Mouse (Mus musculus): ENCODE measurements around the gene Ppfibp1.
A peak's percentile ranks its signal among the peaks of the same experiment; 100 is the strongest.

Gene Ppfibp1

GRCm38 (mm10) chr6:146961832-146962481, 73.7 kb downstream of the Ppfibp1 start:
- no peak for DNase-seq

DNA sequence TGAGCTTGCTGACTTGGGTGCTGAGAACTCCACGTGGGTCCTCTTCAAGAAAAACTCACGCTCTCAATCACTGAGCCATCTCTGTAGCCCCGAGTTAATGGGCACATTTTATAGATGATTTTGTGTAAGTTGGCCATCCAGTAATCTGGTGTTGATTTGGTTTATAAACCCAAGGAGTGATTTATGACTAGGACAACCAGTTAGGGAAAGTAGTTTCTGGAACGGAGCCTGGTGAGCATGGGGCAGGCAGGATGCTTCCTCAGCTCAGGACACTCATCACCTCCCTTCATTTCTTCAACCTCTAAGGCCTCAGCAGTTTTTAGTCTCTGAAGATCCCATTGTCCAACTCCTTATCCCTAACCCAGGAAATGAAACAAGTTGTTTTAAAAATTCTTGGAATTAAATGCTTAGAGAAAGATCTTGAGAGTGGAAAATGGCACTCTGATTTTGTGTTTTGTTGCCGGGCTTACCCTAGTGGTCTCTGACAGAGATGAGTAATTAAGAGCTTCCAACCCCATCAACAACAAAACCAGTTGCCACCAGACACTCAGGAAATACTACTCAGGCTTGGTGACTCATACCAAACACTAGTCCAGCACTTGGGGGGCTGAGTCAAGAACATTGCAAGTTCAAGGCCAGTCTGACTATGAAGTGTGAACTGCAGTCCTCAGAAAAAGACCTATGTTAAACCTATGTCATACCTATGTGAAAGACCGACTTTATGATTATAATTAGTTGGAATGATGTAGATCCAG, 75.3 kb downstream of the Ppfibp1 start:
- DNase-seq = no peak

- no peak for DNase-seq
Observed at GRCm38 (mm10) chr6:146965139-146965772, 77.0 kb downstream of the Ppfibp1 start.

DNA sequence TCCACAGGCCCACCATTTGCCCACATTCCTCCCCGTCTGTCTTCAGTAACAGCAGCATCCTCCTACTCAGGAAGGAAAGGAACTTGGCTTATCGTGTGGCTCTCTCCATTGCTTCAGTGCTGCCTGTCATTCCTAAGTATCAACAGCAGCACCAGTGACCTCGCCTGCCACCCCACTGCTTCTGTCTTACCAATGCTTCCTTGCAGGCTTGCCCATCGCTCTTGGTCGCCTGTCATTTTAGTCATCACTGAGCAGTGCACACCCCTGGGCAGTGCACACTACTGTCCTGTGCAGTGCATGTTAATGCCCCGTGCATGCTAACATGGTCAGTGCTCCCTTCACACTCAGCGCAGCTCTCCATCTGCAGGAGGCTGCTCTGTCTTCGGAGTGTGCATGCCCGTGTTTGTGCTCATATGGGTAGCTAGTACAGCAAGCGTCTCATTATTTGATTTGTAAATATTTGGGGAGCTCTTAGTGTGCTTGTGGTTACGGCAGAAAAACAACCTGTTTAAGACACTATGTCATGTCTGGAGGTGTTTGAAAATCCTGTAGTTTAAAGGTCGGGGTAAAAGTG, 78.2 kb downstream of the Ppfibp1 start:
- no peak for DNase-seq

- DNase-seq = no peak
Observed at GRCm38 (mm10) chr6:146967836-146968235, 79.5 kb downstream of the Ppfibp1 start.

- no peak for DNase-seq
Observed at GRCm38 (mm10) chr6:146970811-146971210, 82.5 kb downstream of the Ppfibp1 start.

- DNase-seq = no peak
Observed at GRCm38 (mm10) chr6:146971366-146971765, 83.1 kb downstream of the Ppfibp1 start.

DNA sequence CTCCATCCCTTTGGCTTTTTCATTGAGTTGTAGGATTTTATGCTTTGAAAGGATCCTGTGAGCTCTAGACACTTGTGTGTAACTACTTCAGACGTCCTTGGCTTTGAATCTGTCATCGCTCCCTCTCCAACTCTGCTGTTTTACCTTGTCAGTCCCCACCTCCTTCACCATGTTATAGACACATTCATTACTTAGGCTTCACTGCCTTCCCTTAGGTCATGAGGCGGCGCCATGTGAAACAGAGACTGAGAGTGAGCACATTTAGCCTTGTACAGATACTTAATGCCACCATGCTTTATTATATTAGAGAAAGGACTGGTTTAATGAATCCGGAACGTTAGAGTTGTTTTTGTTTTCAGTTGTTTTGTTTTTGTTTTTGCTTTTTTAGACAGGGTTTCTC, 83.7 kb downstream of the Ppfibp1 start:
- no peak for DNase-seq

DNA sequence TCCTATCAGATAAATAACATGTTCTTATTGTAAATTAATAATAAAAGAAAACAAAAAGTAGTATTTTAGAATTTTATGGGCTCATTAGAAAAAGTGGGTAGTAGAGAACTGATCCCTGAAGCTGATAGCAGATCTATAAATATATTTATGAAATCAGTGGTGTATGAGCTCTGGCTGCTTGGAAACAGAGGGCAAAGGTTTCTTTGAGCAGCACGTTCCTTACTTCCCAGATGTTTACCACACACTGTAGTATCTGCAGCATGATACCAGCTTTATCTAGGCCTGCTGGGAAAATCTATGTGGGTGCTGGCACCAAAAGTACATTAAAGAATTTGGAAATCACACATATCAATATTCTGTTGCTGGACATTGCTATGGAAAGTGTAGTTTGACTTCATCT, 84.5 kb downstream of the Ppfibp1 start:
- DNase-seq = no peak

DNA sequence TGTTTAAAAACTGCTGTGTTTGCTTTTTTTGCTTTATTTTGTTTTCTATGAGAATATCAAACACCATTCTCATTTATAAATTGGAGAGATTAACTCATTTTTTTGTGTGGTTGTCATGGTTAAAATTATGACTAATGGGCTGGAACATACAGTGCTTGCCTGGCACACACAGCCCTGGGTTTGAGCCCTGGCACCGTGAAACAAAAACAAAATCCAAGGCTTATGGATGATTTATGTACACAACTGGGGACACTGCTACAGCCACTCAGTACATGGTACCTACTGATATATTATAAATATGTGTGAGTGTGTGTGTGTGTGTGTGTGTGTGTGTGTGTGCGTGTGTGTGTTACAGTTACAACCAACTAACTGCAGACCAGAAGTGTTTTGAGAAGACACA, 85.1 kb downstream of the Ppfibp1 start:
- no peak for DNase-seq

GRCm38 (mm10) chr6:146973830-146974229, 85.5 kb downstream of the Ppfibp1 start:
- DNase-seq = no peak

DNA sequence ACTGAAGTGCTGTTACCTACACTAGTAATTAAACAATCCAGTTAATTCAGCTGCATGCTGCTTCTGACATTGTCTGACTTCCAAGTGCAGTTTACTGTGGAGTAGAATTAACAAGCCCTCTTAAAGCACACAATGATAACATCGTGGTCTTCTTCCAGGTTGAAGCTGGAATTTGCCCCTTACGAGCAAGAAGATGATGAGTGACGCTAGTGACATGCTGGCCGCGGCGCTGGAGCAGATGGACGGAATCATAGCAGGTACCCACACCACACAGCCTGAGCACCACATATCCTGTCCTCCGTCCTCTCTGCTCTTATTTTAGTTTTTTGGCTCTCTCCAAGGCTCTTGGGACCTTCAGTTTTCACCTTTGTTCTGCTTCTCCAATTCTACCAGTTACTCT, 88.2 kb downstream of the Ppfibp1 start:
- DNase-seq = no peak

- DNase-seq = no peak
Observed at GRCm38 (mm10) chr6:146978691-146979114, 90.4 kb downstream of the Ppfibp1 start.

- DNase-seq = no peak
Observed at GRCm38 (mm10) chr6:146979115-146979744, 90.9 kb downstream of the Ppfibp1 start.

DNA sequence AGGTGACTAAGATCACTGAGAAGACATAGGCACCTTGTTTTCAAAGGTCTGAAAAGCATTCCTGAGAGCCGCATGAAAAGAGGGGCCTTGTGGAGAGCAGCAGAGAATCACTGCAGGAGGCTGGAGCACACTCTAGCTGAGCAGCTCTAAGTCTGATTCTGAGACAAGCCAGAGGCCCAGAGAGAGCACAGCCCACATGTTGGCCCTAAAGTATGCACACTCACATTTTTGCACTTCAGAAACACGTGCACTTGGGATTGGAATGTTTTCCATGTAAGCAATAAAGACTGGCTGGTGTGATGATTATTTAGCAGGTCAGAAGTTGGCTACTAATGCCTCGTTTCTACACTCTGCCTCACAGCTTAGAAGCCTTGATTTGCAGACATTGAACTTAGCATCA, 91.7 kb downstream of the Ppfibp1 start:
- DNase-seq = no peak

DNA sequence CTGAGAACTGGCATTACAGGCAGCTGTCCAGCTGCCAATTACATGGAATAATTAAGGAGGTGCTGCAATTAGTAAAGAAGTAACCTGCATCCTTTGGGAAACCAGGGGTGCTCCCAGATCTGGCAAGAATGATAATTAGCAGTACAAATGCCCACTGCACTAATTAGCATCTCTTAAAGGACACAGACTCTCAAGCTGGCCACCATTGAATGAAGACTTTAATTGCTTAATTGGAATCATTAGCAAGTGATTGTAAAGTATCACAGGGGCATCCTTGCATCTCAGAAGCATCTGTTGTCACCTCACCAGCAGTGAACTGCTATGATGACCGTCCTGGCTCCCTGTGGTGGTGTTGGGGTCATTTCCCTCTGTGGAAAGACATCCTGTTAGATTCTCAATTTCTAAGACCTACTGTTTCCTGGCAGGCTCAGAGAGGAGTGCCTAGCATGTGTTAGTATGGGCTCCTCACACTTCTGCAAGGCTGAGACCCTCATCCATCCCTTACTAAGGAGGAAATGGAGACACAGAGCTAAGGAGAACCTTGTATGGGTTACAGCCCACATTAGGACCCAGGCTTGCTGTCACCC, 93.1 kb downstream of the Ppfibp1 start:
- no peak for DNase-seq

DNA sequence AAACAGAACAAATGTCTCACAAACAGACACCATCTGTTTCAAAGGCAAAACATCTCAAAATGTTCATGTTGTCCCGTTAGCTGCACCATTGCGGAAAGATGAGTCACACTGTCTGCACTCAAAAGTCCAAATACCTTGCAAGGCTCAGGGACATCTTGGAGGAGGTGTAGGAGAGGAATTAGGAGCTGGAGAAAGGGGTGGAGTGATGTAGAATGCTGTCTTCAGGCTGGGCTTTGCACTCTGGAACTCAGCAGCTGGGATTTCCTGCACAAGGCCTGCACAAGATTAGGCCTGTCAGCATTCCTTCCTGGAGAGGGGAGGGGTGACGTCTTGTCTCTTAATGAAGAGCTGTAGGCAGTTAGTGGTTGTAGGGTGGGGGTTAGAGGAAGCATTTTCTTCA, 96.3 kb downstream of the Ppfibp1 start:
- no peak for DNase-seq

GRCm38 (mm10) chr6:146994236-146994635, 105.9 kb downstream of the Ppfibp1 start:
- DNase-seq = peak; percentile 35 to 72

GRCm38 (mm10) chr6:146995391-146995790, 107.1 kb downstream of the Ppfibp1 start:
- no peak for DNase-seq

- no peak for DNase-seq
Observed at GRCm38 (mm10) chr6:146995878-146996277, 107.6 kb downstream of the Ppfibp1 start.

- no peak for DNase-seq
Observed at GRCm38 (mm10) chr6:146997006-146997405, 108.7 kb downstream of the Ppfibp1 start.

DNA sequence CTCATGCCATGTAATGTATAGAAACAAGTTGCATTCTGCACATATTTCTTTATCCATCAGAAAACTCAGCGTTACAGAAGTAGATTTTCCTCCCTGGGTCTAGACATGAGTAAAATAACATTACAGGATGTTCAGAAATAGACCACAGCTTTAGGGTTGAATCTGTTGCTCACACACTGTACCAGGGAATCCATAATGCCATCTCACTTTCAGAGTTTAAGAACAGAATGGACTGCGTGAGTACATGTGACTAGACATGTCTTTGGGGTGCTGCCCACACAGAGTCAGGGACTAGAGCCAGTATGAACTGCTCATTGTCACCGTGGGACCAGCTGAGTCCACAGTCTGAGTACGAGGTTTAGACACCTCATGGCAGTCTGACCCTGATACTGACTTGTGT, 110.4 kb downstream of the Ppfibp1 start:
- no peak for DNase-seq

GRCm38 (mm10) chr6:146999302-146999701, 111.0 kb downstream of the Ppfibp1 start:
- DNase-seq = no peak

Measured in cerebellum, postnatal 25 days (tissue).